Mouse (Mus musculus): ENCODE measurements around the gene Fem1a. TPM values are rescaled to one million over a fixed set of nuclear protein-coding genes. Genes with fewer than 3 reads are reported as not detected.

The Fem1a gene
- polyA plus RNA-seq, 1 experiment from 2014 or later: 25.6 TPM

- Histone ChIP-seq H3K27ac (ENCODE audit: low read length) (no peak overlapping the region), H3K4me2 (ENCODE audit: low read depth, low read length) (no peak overlapping the region), H3K4me3 (ENCODE audit: low read length) (no peak overlapping the region), H3K9ac (ENCODE audit: low read length) (peak overlapping the region; percentile 5; the same call in 1 of the 2 replicates), H3K4me1 (ENCODE audit: control insufficient read depth, insufficient read depth, low read length) (peaks cover 20% of the 10 kb centered on the region), H3K27me3 (ENCODE audit: control insufficient read depth, insufficient read depth, low read length) (no peaks in the 10 kb centered on the region), H3K36me3 (ENCODE audit: control insufficient read depth, insufficient read depth) (peaks cover 26% of the 10 kb centered on the region), H3K9me3 (replicated peaks; ENCODE audit: control insufficient read depth, low read length) (no peaks in the 10 kb centered on the region)
- ATAC-seq (replicated peaks; ENCODE audit: extremely low read depth, insufficient read depth, low FRiP score): no peak
- 64% methylated on average over 6 of the region's 6 CpGs for WGBS
Observed at GRCm38 (mm10) chr17:56308088-56308487, 51.5 kb downstream of the Fem1a start.

- no peak overlapping the region for H3K4me2 ChIP-seq (ENCODE audit: low read depth, low read length)
- H3K27ac ChIP-seq (ENCODE audit: low read length): no peak overlapping the region
- 85% methylated on average over 15 of the region's 15 CpGs for WGBS
- no peak overlapping the region for H3K4me3 ChIP-seq (ENCODE audit: low read length)
- no peaks in the 10 kb centered on the region for H3K9me3 ChIP-seq (replicated peaks; ENCODE audit: control insufficient read depth, low read length)
- no peaks in the 10 kb centered on the region for H3K27me3 ChIP-seq (ENCODE audit: control insufficient read depth, insufficient read depth, low read length)
- H3K9ac ChIP-seq (ENCODE audit: low read length): no peak overlapping the region
- H3K4me1 ChIP-seq (ENCODE audit: control insufficient read depth, insufficient read depth, low read length): peaks cover 20% of the 10 kb centered on the region
- peaks cover 34% of the 10 kb centered on the region for H3K36me3 ChIP-seq (ENCODE audit: control insufficient read depth, insufficient read depth)
- ATAC-seq (replicated peaks; ENCODE audit: extremely low read depth, insufficient read depth, low FRiP score): no peak
Observed at GRCm38 (mm10) chr17:56309191-56309945, 52.8 kb downstream of the Fem1a start.

MicroRNAs within 50 kb of the gene (microRNA counts, 519-probe panel; counts per million panel counts)
- microRNA mmu-miR-7b: 2,259 counts per million, percentile 43 among the panel's probes with 10 or more counts

Small RNA genes lying within 50 kb of the gene (microRNA-seq; reads per million reads assigned to microRNA genes)
- gene Mir7b: 12.6 reads per million, percentile 30 among the genes with 10 or more reads in this experiment

Other genes starting within 250 kb of the Fem1a start
- gene Sh3gl1, start 220.2 kb upstream of the Fem1a start, polyA plus RNA-seq (2015; fragmentation: Nextera tagmentation; extraction: Ambion mirVana): 81.1 and 82.8 TPM in 2 replicates
- gene Chaf1a, start 216.4 kb upstream of the Fem1a start, polyA plus RNA-seq (2015; fragmentation: Nextera tagmentation; extraction: Ambion mirVana): 12.1 and 12.7 TPM in 2 replicates
- 44.9 and 46.2 TPM in 2 replicates for gene Ubxn6, start 181.8 kb upstream of the Fem1a start, polyA plus RNA-seq (2015; fragmentation: Nextera tagmentation; extraction: Ambion mirVana)
- gene Hdgfl2, start 177.2 kb upstream of the Fem1a start, polyA plus RNA-seq (2015; fragmentation: Nextera tagmentation; extraction: Ambion mirVana): 82.7 and 88.3 TPM in 2 replicates
- 1.7 TPM in 2 replicates for gene Plin4, start 147.0 kb upstream of the Fem1a start, polyA plus RNA-seq (2015; fragmentation: Nextera tagmentation; extraction: Ambion mirVana)
- 1.6 and 2.7 TPM in 2 replicates for gene Plin5, start 139.2 kb upstream of the Fem1a start, polyA plus RNA-seq (2015; fragmentation: Nextera tagmentation; extraction: Ambion mirVana)
- gene Lrg1, start 134.8 kb upstream of the Fem1a start, polyA plus RNA-seq (2015; fragmentation: Nextera tagmentation; extraction: Ambion mirVana): 2.0 and 2.4 TPM in 2 replicates
- gene Sema6b, start 116.5 kb upstream of the Fem1a start, polyA plus RNA-seq (2015; fragmentation: Nextera tagmentation; extraction: Ambion mirVana): 0.70 and 1.2 TPM in 2 replicates
- gene Tnfaip8l1, start 94.3 kb upstream of the Fem1a start, polyA plus RNA-seq (2015; fragmentation: Nextera tagmentation; extraction: Ambion mirVana): 8.2 and 9.0 TPM in 2 replicates
- gene Mydgf, start 72.9 kb upstream of the Fem1a start, polyA plus RNA-seq (2015; fragmentation: Nextera tagmentation; extraction: Ambion mirVana): 69.9 and 75.1 TPM in 2 replicates
- 23.4 and 26.4 TPM in 2 replicates for gene Dpp9, start 37.9 kb upstream of the Fem1a start, polyA plus RNA-seq (2015; fragmentation: Nextera tagmentation; extraction: Ambion mirVana)
- gene Ticam1, start 20.0 kb downstream of the Fem1a start, polyA plus RNA-seq (2015; fragmentation: Nextera tagmentation; extraction: Ambion mirVana): 7.6 and 8.6 TPM in 2 replicates
- 79.3 and 89.4 TPM in 2 replicates for gene Plin3, start 36.1 kb downstream of the Fem1a start, polyA plus RNA-seq (2015; fragmentation: Nextera tagmentation; extraction: Ambion mirVana)
- 0.21 TPM in 1 of 2 replicates, not detected in the other for gene Arrdc5, start 43.5 kb downstream of the Fem1a start, polyA plus RNA-seq (2015; fragmentation: Nextera tagmentation; extraction: Ambion mirVana)
- 76.6 and 94.0 TPM in 2 replicates for gene Uhrf1, start 46.5 kb downstream of the Fem1a start, polyA plus RNA-seq (2015; fragmentation: Nextera tagmentation; extraction: Ambion mirVana)
- gene Kdm4b, start 69.3 kb downstream of the Fem1a start, polyA plus RNA-seq (2015; fragmentation: Nextera tagmentation; extraction: Ambion mirVana): 23.8 and 33.0 TPM in 2 replicates
- 33.9 and 39.7 TPM in 2 replicates for gene Ptprs, start 219.7 kb downstream of the Fem1a start, polyA plus RNA-seq (2015; fragmentation: Nextera tagmentation; extraction: Ambion mirVana)

All from heart, embryonic 16.5 days (tissue).